Mouse (Mus musculus) C2C12 (cell line): ENCODE results near the gene Mapk13.

Experiments used
- CEBPB ChIP-seq: IDR thresholded peaks from one replicate; pipeline ENCODE4 v1.6.1; 2011; ENCODE audit warnings: low read depth, mild to moderate bottlenecking, control low read depth, moderate library complexity
- CTCF ChIP-seq: IDR thresholded peaks from one replicate; pipeline ENCODE4 v1.5.1; 2011; ENCODE audit not compliant: control insufficient read depth, insufficient read depth, insufficient read length
- MAX ChIP-seq: IDR thresholded peaks from one replicate; pipeline ENCODE4 v1.6.1; 2011; ENCODE audit warnings: mild to moderate bottlenecking, control low read depth
- MYOG ChIP-seq: IDR thresholded peaks from one replicate; pipeline ENCODE4 v1.6.1; 2011; ENCODE audit not compliant: control insufficient read depth, insufficient read length; ENCODE audit errors: extremely low read depth
- USF1 ChIP-seq: IDR thresholded peaks from one replicate; pipeline ENCODE4 v1.6.1; 2011; ENCODE audit warnings: low read depth, mild to moderate bottlenecking, control low read depth, moderate library complexity

DNA sequence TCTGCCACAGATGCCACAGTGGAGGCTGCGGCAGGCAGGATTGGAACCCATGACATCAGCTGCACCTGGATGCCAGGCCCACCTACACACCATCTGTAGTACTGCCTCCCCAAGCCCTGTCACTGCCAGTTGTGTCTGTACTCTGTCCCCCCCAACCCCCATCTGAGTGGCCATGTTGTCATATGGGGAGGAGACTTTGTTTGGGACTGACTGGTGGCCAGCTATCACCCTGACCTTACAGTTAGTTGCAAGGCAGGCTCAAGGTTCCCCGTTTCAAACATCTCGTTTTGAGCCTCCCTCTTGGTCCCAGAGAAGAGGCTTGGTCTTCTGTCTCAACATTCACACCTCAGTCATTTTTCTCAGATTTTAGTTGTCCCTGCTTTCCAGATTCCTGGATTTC is 10.6 kb downstream of the Mapk13 start:
- TF ChIP-seq MAX (no peak), CTCF (no peak), CEBPB (no peak), MYOG (no peak), USF1 (no peak)
